Mouse (Mus musculus): ENCODE measurements at regions not wholly inside any gene's neighbourhood (a gene's known extent, or its start where the extent isn't known, plus 50 kb on each side); places are given as distances from the start of the nearest gene placed in this dataset.

- Histone ChIP-seq H3K4me1 (ENCODE audit: control insufficient read depth, insufficient read depth, low read length) (no peaks in the 10 kb centered on the region), H3K27ac (ENCODE audit: insufficient read depth, low read length) (no peak overlapping the region)
Measured at GRCm38 (mm10) chr10:119395048-119395447, 58.6 kb upstream of the Grip1 start.

GRCm38 (mm10) chr10:119387924-119388323 is 65.7 kb upstream of the Grip1 start:
- Histone ChIP-seq H3K4me3 (ENCODE audit: insufficient read depth, low read length) (no peak overlapping the region), H3K27ac (ENCODE audit: insufficient read depth, low read length) (no peak overlapping the region), H3K4me1 (ENCODE audit: control insufficient read depth, insufficient read depth, low read length) (no peaks in the 10 kb centered on the region)
- TF ChIP-seq POLR2A (IDR thresholded peaks at IDR 0.05; ENCODE audit: low read depth, low read length) (no peak), CTCF (IDR thresholded peaks at IDR 0.05; ENCODE audit: borderline replicate concordance, insufficient read depth, low read length) (no peak)

More at GRCm38 (mm10) chr10:119395048-119395447, 58.6 kb upstream of the Grip1 start:
- no peak overlapping the region for H3K4me3 ChIP-seq (ENCODE audit: insufficient read depth, low read length)
- TF ChIP-seq CTCF (IDR thresholded peaks at IDR 0.05; ENCODE audit: borderline replicate concordance, insufficient read depth, low read length) (no peak), POLR2A (IDR thresholded peaks at IDR 0.05; ENCODE audit: low read depth, low read length) (no peak)

GRCm38 (mm10) chr10:119382257-119382656 is 71.4 kb upstream of the Grip1 start:
- H3K4me1 ChIP-seq (ENCODE audit: control insufficient read depth, insufficient read depth, low read length): no peaks in the 10 kb centered on the region
- H3K27ac ChIP-seq (ENCODE audit: insufficient read depth, low read length): no peak overlapping the region
- H3K4me3 ChIP-seq (ENCODE audit: insufficient read depth, low read length): no peak overlapping the region
- TF ChIP-seq CTCF (IDR thresholded peaks at IDR 0.05; ENCODE audit: borderline replicate concordance, insufficient read depth, low read length): no peak

GRCm38 (mm10) chr10:119368566-119368965 is 85.1 kb upstream of the Grip1 start:
- TF ChIP-seq CTCF (IDR thresholded peaks at IDR 0.05; ENCODE audit: borderline replicate concordance, insufficient read depth, low read length) (no peak), POLR2A (IDR thresholded peaks at IDR 0.05; ENCODE audit: low read depth, low read length) (no peak)
- no peaks in the 10 kb centered on the region; the same call in 1 of the 2 replicates for H3K4me1 ChIP-seq (ENCODE audit: control insufficient read depth, insufficient read depth, low read length)
- H3K4me3 ChIP-seq (ENCODE audit: insufficient read depth, low read length): no peak overlapping the region
- H3K27ac ChIP-seq (ENCODE audit: insufficient read depth, low read length): no peak overlapping the region

- TF ChIP-seq POLR2A (IDR thresholded peaks at IDR 0.05; ENCODE audit: low read depth, low read length): no peak
- no peak for TF ChIP-seq CTCF (IDR thresholded peaks at IDR 0.05; ENCODE audit: borderline replicate concordance, insufficient read depth, low read length)
- no peak overlapping the region for H3K27ac ChIP-seq (ENCODE audit: insufficient read depth, low read length)
Measured at GRCm38 (mm10) chr10:119363616-119364015, 90.0 kb upstream of the Grip1 start.

GRCm38 (mm10) chr10:119358730-119359292 is 94.8 kb upstream of the Grip1 start:
- no peak for TF ChIP-seq CTCF (IDR thresholded peaks at IDR 0.05; ENCODE audit: borderline replicate concordance, insufficient read depth, low read length)

More at GRCm38 (mm10) chr10:119363616-119364015, 90.0 kb upstream of the Grip1 start:
- Histone ChIP-seq H3K4me3 (ENCODE audit: insufficient read depth, low read length) (no peak overlapping the region), H3K4me1 (ENCODE audit: control insufficient read depth, insufficient read depth, low read length) (no peaks in the 10 kb centered on the region; the same call in 1 of the 2 replicates)

GRCm38 (mm10) chr10:119342317-119343114 is 102.7 kb upstream of the Cand1 start:
- no peak overlapping the region for H3K27ac ChIP-seq (ENCODE audit: insufficient read depth, low read length)
- H3K4me1 ChIP-seq (ENCODE audit: control insufficient read depth, insufficient read depth, low read length): no peaks in the 10 kb centered on the region
- TF ChIP-seq POLR2A (IDR thresholded peaks at IDR 0.05; ENCODE audit: low read depth, low read length) (no peak), CTCF (IDR thresholded peaks at IDR 0.05; ENCODE audit: borderline replicate concordance, insufficient read depth, low read length) (no peak)
- no peak overlapping the region for H3K4me3 ChIP-seq (ENCODE audit: insufficient read depth, low read length)

More at GRCm38 (mm10) chr10:119358730-119359292, 94.8 kb upstream of the Grip1 start:
- Histone ChIP-seq H3K27ac (ENCODE audit: insufficient read depth, low read length) (no peak overlapping the region; the same call in 1 of the 2 replicates), H3K4me3 (ENCODE audit: insufficient read depth, low read length) (no peak overlapping the region), H3K4me1 (ENCODE audit: control insufficient read depth, insufficient read depth, low read length) (no peaks in the 10 kb centered on the region; the same call in 1 of the 2 replicates)

GRCm38 (mm10) chr10:119340323-119340722 is 100.5 kb upstream of the Cand1 start:
- H3K4me1 ChIP-seq (ENCODE audit: control insufficient read depth, insufficient read depth, low read length): no peaks in the 10 kb centered on the region
- no peak for TF ChIP-seq CTCF (IDR thresholded peaks at IDR 0.05; ENCODE audit: borderline replicate concordance, insufficient read depth, low read length)
- no peak for TF ChIP-seq POLR2A (IDR thresholded peaks at IDR 0.05; ENCODE audit: low read depth, low read length)
- no peak overlapping the region for H3K27ac ChIP-seq (ENCODE audit: insufficient read depth, low read length)
- H3K4me3 ChIP-seq (ENCODE audit: insufficient read depth, low read length): no peak overlapping the region

GRCm38 (mm10) chr10:119326912-119327311 is 87.1 kb upstream of the Cand1 start:
- Histone ChIP-seq H3K4me3 (ENCODE audit: insufficient read depth, low read length) (no peak overlapping the region), H3K4me1 (ENCODE audit: control insufficient read depth, insufficient read depth, low read length) (no peaks in the 10 kb centered on the region), H3K27ac (ENCODE audit: insufficient read depth, low read length) (no peak overlapping the region)
- TF ChIP-seq POLR2A (IDR thresholded peaks at IDR 0.05; ENCODE audit: low read depth, low read length) (no peak), CTCF (IDR thresholded peaks at IDR 0.05; ENCODE audit: borderline replicate concordance, insufficient read depth, low read length) (no peak)

GRCm38 (mm10) chr10:119319953-119320352 is 80.1 kb upstream of the Cand1 start:
- no peak overlapping the region for H3K4me3 ChIP-seq (ENCODE audit: insufficient read depth, low read length)
- H3K4me1 ChIP-seq (ENCODE audit: control insufficient read depth, insufficient read depth, low read length): no peaks in the 10 kb centered on the region
- H3K27ac ChIP-seq (ENCODE audit: insufficient read depth, low read length): no peak overlapping the region
- TF ChIP-seq POLR2A (IDR thresholded peaks at IDR 0.05; ENCODE audit: low read depth, low read length) (no peak), CTCF (IDR thresholded peaks at IDR 0.05; ENCODE audit: borderline replicate concordance, insufficient read depth, low read length) (no peak)

All from embryonic fibroblast, embryonic 13.5 days (primary cell).